Mouse (Mus musculus): ENCODE measurements around the gene Prkaca.

Gene Prkaca

DNA sequence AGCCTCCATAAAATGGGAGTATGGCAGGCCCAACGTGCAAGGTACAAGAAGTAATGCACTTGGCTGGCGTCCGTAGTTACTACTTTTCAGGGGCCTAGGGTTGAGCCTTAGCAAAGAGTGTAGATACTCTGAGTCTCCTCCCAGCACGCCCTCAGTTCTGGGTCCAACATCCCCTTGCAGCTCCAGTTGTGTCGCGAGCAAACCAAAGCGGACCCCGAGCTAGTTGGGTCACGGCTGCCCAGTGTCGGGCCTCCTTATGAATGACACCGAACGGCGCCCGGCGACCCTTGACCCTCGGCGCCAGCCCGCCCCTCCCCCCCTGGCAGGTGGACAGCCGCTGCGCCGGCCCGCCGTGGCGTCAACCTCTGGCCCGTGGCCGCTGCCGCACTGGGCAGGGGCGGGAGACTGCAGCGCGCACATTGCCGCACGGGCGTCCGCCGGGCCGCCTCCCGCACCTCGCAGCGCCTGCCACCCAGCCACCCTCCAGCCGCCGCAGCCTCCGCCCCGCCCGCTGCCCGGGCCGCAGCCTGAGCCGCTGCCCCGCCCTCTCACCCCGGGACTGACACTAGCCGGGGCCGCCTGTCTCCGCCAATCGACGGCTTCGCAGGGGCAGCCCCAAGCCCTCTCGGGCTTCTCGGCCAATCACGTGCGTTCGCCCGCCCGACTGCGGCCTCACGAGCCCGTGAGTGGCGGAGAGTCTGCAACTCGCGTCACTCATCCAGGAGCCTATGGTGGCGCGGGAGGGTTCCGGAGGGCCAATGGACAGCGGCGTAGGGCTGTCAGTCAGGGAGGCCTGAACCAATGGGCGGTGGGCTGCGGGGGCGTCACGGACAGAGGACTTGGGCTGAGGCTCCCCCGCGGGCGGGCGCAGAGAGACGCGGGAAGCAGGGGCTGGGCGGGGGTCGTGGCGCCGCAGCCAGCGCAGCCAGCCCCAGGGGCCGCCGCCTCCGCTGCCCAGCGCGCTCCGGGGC is at the start of gene Prkaca:
Prkaca (plus strand) TSS at position 844 of the 971 bp plus-strand sequence.
- DNase-seq (ENCODE audit: low spot score in 2 of 2): peak; percentile 99

DNA sequence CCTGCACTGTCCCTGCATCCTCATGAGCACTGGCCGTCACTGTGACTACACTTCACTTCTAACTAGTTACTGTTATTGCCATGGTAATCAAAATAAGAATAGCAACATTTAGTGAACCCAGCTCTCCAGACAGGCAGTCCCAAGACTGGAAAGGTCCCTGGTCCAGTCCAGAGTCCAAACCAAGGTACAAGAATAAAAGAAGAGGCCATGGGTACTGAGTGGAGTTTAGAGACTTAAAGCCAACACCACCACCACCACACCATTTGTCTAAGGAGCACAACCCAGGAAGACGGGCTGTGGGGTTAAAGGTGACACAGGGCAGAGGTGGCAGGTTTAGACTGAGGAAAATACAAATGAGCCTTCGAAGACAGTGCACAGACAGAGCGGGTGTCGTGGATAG is 48.2 kb upstream of the Prkaca start:
- no peak for DNase-seq (ENCODE audit: low spot score in 2 of 2)

GRCm38 (mm10) chr8:83926266-83926665 is 46.5 kb upstream of the Prkaca start:
- DNase-seq (ENCODE audit: low spot score in 2 of 2): no peak

- DNase-seq (ENCODE audit: low spot score in 2 of 2): no peak
Measured at GRCm38 (mm10) chr8:83934222-83934621, 38.6 kb upstream of the Prkaca start.

DNA sequence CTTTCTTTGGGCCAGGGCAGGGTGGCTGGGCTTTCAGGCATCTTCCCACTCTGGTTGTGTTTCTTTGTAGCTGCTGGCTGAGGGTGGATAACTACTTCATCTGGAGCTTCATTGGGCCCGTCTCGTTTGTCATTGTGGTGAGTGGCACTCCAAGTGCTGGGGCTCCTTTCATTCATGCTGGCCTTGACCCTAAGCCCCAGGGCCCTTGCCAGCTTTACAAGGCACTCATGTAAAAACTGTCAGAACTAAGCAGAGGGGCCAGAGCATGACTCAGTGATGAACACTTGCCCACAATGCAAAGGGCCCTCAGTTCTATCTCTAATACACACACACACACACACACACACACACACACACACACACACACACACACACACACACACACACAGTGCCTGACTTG is 37.8 kb upstream of the Prkaca start:
- no peak for DNase-seq (ENCODE audit: low spot score in 2 of 2)

GRCm38 (mm10) chr8:83935435-83935834 is 37.4 kb upstream of the Prkaca start:
- no peak for DNase-seq (ENCODE audit: low spot score in 2 of 2)

DNA sequence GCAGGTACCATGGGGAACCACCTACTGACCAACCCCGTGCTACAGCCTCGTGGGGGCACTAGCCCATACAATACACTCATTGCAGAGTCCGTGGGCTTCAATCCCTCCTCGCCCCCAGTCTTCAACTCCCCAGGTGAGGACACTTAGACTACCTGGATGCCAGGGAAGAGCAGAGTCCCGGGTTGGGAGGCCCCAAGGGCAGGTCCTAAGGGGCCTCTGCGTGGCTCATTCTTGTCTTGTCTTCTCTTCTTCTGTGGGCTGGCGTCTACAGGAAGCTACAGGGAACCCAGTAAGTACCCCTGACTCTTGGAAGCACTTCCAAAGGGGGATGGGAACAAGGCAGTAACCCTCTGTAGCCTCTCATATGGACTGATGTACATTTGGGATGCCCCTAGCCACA is 35.1 kb upstream of the Prkaca start:
- DNase-seq (ENCODE audit: low spot score in 2 of 2): no peak

GRCm38 (mm10) chr8:83938330-83938729 is 34.5 kb upstream of the Prkaca start:
- no peak for DNase-seq (ENCODE audit: low spot score in 2 of 2)

DNA sequence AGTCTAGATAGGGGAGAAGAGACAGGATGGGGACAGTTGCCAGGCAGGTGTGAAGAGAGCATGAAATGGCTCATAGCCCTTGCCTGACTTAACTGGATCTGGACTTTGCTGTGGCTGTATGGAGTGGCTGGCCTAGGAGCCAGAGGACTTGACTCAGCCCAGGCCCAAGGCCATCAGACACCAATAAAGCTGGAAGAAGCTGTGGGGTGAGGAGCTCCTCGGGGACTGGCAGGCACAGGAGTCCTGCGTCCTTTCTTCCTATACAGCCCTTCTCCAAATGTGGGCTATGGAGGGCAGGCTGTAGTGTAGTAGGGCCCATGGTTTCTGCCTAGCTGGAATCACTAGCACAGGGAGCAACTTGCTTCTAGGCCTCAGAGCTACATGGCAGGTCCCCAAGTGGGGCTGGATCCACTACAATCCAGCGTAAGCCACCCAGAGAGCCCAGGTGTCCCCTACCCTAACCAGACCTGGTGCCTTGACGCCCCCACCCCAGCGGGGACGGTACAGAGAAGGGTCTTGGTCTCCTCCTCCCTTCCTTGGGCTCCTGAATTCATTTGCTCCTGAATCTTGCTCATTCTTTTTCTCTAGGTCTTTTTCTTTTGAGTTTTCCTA is 31.6 kb upstream of the Prkaca start:
- no peak for DNase-seq (ENCODE audit: low spot score in 2 of 2)

DNA sequence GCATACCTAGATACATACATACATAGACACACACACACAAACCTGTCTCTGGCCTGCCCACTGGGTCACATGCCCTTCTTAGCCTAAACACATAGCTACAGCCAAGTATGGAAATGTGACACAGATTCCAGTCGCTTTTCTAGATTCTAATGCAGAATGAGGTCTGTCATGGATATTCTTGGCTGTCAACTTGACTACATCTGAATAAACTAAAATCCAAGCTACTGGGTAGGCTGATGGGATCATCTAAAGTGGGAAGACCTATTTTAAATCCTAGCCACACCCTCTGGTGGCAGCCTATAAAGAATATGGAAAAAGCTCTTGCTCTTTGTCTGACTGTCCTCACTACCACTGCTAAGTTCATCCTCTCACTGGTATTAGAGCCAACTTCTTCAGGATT is 30.3 kb upstream of the Prkaca start:
- DNase-seq (ENCODE audit: low spot score in 2 of 2): no peak

DNA sequence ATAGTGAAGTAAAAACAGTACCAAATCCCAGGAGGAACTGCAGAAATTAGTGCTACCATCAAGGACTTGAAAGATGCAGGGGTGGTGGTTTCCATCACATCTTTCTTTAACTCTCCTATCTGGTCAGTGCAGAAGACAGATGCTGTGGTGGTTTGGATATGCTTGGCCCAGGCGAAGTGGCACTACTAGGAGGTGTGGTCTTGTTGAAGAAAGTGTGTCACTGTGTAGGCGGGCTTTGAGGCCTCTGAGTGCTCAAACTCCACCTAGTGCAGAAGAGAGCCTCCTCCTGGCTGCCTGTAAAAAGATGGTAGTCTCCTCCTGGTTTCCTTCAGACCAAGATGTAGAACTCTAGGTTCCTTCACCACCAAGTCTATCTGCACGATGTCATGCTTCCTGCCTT is 27.3 kb upstream of the Prkaca start:
- no peak for DNase-seq (ENCODE audit: low spot score in 2 of 2)

DNA sequence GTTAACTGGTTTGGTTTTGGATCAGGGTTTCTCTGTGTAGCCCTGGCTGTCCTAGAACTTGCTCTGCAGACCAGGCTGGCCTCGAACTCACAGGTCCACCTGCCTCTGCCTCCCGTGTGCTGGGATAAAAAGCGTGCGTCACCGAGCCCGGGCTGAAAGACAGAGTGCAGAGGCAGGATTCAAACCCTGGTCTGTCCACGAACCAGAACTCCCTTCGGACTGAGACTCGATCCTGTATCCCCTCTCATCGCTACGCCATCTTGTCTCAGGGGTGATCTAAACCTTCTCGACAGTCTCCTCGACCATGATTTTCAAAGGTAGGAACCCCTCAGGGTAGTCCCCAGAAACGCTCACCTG is 18.1 kb upstream of the Prkaca start:
- DNase-seq (ENCODE audit: low spot score in 2 of 2): no peak

- DNase-seq (ENCODE audit: low spot score in 2 of 2): peak; percentile 97 to 99
Measured at GRCm38 (mm10) chr8:83955106-83955957, 17.5 kb upstream of the Prkaca start, which contains the start of the genes Gm10644 and Asf1b. Gene Gm10644, minus strand, starts transcription at chr8:83955205. Gene Asf1b, plus strand, starts transcription at chr8:83955507.

DNA sequence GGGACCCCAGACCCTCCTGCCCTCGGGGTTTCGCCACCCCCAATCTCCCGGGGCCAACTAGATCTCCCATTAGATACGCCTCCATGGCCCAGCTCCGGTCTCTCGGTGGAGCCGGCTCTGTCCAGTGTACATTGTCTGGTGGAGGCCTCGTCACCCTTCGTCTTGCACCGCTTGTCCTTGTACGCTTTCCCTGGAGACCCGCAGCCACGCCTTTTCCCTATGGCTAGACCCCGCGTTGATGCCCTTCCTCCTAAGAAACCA is 16.9 kb upstream of the Prkaca start:
- DNase-seq (ENCODE audit: low spot score in 2 of 2): no peak

GRCm38 (mm10) chr8:83956789-83957188 is 16.0 kb upstream of the Prkaca start:
- DNase-seq (ENCODE audit: low spot score in 2 of 2): no peak

DNA sequence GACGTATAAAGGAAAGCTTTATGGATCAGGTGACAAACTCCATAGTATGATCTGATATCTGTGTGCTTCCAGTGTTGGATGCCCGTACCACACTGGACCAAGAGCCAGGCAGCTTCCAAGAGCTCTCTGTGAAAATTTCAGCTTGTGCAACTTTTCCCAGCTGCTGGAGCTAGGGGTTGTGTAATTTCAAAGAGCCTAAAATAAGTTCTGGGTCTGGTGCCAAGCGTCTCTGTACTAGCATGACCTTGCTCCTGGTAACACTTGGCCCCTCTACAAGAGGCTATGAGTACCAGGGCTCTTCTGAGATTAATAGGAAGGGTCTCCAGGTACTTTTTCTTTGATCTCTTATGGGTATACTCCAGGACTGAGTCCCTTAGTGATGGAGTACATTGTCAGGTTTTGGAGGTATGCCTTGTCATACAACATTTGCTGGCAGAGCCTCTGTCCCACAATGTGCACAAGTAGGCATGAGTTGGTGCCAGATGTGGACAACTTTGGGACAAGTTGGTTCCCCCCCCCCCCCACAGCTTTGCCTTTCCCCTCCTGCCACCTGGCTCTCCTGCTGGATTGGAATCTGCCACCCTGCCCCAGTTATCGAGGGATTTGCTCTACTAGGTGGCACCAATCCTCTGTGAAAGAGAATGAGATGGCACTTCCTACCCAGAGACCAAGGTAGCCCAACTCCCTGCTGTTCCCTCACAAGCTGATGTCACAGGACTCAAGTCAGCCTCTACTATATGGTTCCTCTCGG is 8.6 kb upstream of the Prkaca start:
- DNase-seq (ENCODE audit: low spot score in 2 of 2): no peak

DNA sequence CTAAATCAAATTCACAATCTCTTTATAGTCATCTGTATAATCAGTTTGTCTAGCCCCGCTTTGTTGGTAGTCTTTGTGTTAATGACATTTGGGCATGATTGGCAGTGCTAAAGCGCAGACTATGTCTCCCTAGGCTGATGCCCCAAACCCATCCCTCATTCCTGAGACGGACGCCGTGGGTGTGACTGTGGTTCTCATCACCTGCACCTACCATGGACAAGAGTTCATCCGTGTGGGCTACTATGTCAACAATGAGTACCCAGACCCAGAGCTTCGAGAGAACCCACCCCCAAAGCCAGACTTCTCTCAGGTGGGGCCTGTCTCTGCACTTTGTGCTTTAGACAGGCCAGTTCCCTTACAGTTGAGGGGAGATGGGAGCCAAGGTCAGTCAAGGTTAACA is 5.1 kb upstream of the Prkaca start:
- no peak for DNase-seq (ENCODE audit: low spot score in 2 of 2)

GRCm38 (mm10) chr8:83971121-83971520 is 1.7 kb upstream of the Prkaca start:
- no peak for DNase-seq (ENCODE audit: low spot score in 2 of 2)

- DNase-seq (ENCODE audit: low spot score in 2 of 2): no peak
Measured at GRCm38 (mm10) chr8:83971661-83972060, 1.1 kb upstream of the Prkaca start.

- no peak for DNase-seq (ENCODE audit: low spot score in 2 of 2)
Measured at GRCm38 (mm10) chr8:83973161-83974031, 603 bp downstream of the Prkaca start.

GRCm38 (mm10) chr8:83974521-83974920 is 1.7 kb downstream of the Prkaca start:
- DNase-seq (ENCODE audit: low spot score in 2 of 2): no peak
